Mouse (Mus musculus): ENCODE data around the gene Doc2g.
A peak's percentile ranks its signal among the peaks of the same experiment; 100 is the strongest.

Doc2g gene

GRCm38 (mm10) chr19:4051741-4052515 lies 48.8 kb downstream of the Doc2g start:
- DNase-seq (ENCODE audit: low spot score in 2 of 2): peak in 1 of 2 experiments; percentile 50

GRCm38 (mm10) chr19:4052516-4053030 lies 49.5 kb downstream of the Doc2g start:
- no peak for DNase-seq (ENCODE audit: low spot score in 2 of 2)

GRCm38 (mm10) chr19:4054613-4055012 lies 51.5 kb downstream of the Doc2g start:
- DNase-seq (ENCODE audit: low spot score in 2 of 2): no peak

- DNase-seq (ENCODE audit: low spot score in 2 of 2): no peak
Measured at GRCm38 (mm10) chr19:4055216-4055946, 52.3 kb downstream of the Doc2g start.

GRCm38 (mm10) chr19:4055947-4056693 lies 53.0 kb downstream of the Doc2g start:
- DNase-seq (ENCODE audit: low spot score in 2 of 2): no peak
